In genomic region chr7:117383147-117383940, GRCm38 (mm10) we compare ENCODE assay signal across 8 mouse cellular contexts. TPM values are rescaled to one million over a fixed set of nuclear protein-coding genes. Genes with fewer than 3 reads are reported as not detected.
DNase-seq lines count a peak whose midpoint lies in the region; ATAC-seq and TF ChIP-seq lines count a peak whose summit lies in the region.

No protein-coding gene starts in this region.

- H3K27ac ChIP-seq in bone marrow macrophage, adult 2 months (ENCODE audit: insufficient read depth, low read depth, low read length): no peak overlapping the region
- no peak overlapping the region for H3K27ac ChIP-seq in limb, embryonic 15.5 days
- H3K27ac ChIP-seq in neural tube, embryonic 12.5 days: no peak overlapping the region

- no peak for ATAC-seq in limb, embryonic 15.5 days (ENCODE audit: insufficient number of reproducible peaks, low FRiP score, low TSS enrichment, low read depth)
- no peak for ATAC-seq in neural tube, embryonic 12.5 days (ENCODE audit: low FRiP score, low read depth)

- no peaks in the 10 kb centered on the region for H3K9me3 ChIP-seq in limb, embryonic 15.5 days
- no peaks in the 10 kb centered on the region for H3K9me3 ChIP-seq in neural tube, embryonic 12.5 days

- H3K9ac ChIP-seq in limb, embryonic 15.5 days: no peak overlapping the region
- H3K9ac ChIP-seq in neural tube, embryonic 12.5 days: no peak overlapping the region

- peak; percentile 61 for DNase-seq in layer of hippocampus, adult 11-12 months (ENCODE audit: low spot score)
- no peak for DNase-seq in layer of hippocampus, adult 9-10 months (ENCODE audit: low spot score)
- peak; percentile 63 to 68 for DNase-seq in frontal cortex, postnatal 36 days (ENCODE audit: low spot score in 2 of 2)
- peak; percentile 56 for DNase-seq in kidney, adult 11 months
- DNase-seq in thymus, postnatal 14 days: no peak

- H3K36me3 ChIP-seq in limb, embryonic 15.5 days: 0 out of 2 replicates have a peak, but pooled peaks cover 3% of the 10 kb centered on the region
- no peaks in the 10 kb centered on the region for H3K36me3 ChIP-seq in neural tube, embryonic 12.5 days

- WGBS in limb, embryonic 15.5 days: 75% methylated on average over 7 of the region's 7 CpGs
- WGBS in neural tube, embryonic 12.5 days: 77% methylated on average over 7 of the region's 7 CpGs

- H3K4me3 ChIP-seq in bone marrow macrophage, adult 2 months (ENCODE audit: insufficient read depth, low read length): peak overlapping the region; percentile 63
- peak overlapping the region; percentile 92 for H3K4me3 ChIP-seq in limb, embryonic 15.5 days
- no peak overlapping the region for H3K4me3 ChIP-seq in neural tube, embryonic 12.5 days

- TF ChIP-seq CTCF in bone marrow macrophage, adult 2 months (IDR thresholded peaks at IDR 0.05; ENCODE audit: low read depth, low read length): peak; percentile 65

- TF ChIP-seq POLR2A in bone marrow macrophage, adult 2 months (IDR thresholded peaks at IDR 0.05; ENCODE audit: borderline replicate concordance, low read depth, low read length): no peak

- peak overlapping the region; percentile 87 for H3K4me2 ChIP-seq in limb, embryonic 15.5 days
- H3K4me2 ChIP-seq in neural tube, embryonic 12.5 days (replicated peaks): peak overlapping the region; percentile 79

- H3K4me1 ChIP-seq in bone marrow macrophage, adult 2 months (ENCODE audit: control insufficient read depth, insufficient read depth, low read length): peaks cover 11% of the 10 kb centered on the region
- H3K4me1 ChIP-seq in limb, embryonic 15.5 days: peaks cover 26% of the 10 kb centered on the region
- H3K4me1 ChIP-seq in neural tube, embryonic 12.5 days: peaks cover 13% of the 10 kb centered on the region

- 0 out of 2 replicates have a peak, but pooled peaks cover 7% of the 10 kb centered on the region for H3K27me3 ChIP-seq in limb, embryonic 15.5 days
- peaks cover 8% of the 10 kb centered on the region; the same call in 1 of the 2 replicates for H3K27me3 ChIP-seq in neural tube, embryonic 12.5 days (replicated peaks)

RNA-seq across cellular contexts. Expression of gene Xylt1, which starts 2.6 kb away (rescaled TPM):
- polyA plus RNA-seq in bone marrow macrophage, adult 2 months (2012; ENCODE audit: insufficient read depth, insufficient read length, missing spikeins): 9.6 and 10.5 TPM in 2 replicates
- 2.5 and 2.9 TPM in 2 replicates for polyA plus RNA-seq in limb, embryonic 15.5 days (2015; fragmentation: Nextera tagmentation; extraction: Ambion mirVana)
- 2.0 and 2.8 TPM in 2 replicates for polyA plus RNA-seq in neural tube, embryonic 12.5 days (2016; fragmentation: Nextera tagmentation; extraction: Ambion mirVana)

Comparison
In these comparisons a context has a peak if more than half of its experiments do, and no peak if none do; other contexts are left out.
1. DNase-seq: peak in layer of hippocampus, adult 11-12 months (single experiment), frontal cortex, postnatal 36 days (2 of 2) and kidney, adult 11 months (single experiment); none in layer of hippocampus, adult 9-10 months (single experiment) and thymus, postnatal 14 days (single experiment).